Mouse (Mus musculus) adrenal gland, postnatal 14 days (tissue): ENCODE measurements around the gene Vtcn1. TPM values are rescaled to one million over a fixed set of nuclear protein-coding genes. Genes with fewer than 3 reads are reported as not detected.

ENCODE experiments used
- DNase-seq: peaks from one replicate; pipeline ENCODE4 v3.0.0; 2021; ENCODE audit warnings: mixed read lengths
- total RNA-seq: library from RNA; stranded (reverse); gene quantifications from 2 replicates; pipeline ENCODE4 v1.2.3, GENCODE M21; 2021

Gene Vtcn1
- total RNA-seq, 1 experiment from 2014 or later: 0.37 TPM

DNA sequence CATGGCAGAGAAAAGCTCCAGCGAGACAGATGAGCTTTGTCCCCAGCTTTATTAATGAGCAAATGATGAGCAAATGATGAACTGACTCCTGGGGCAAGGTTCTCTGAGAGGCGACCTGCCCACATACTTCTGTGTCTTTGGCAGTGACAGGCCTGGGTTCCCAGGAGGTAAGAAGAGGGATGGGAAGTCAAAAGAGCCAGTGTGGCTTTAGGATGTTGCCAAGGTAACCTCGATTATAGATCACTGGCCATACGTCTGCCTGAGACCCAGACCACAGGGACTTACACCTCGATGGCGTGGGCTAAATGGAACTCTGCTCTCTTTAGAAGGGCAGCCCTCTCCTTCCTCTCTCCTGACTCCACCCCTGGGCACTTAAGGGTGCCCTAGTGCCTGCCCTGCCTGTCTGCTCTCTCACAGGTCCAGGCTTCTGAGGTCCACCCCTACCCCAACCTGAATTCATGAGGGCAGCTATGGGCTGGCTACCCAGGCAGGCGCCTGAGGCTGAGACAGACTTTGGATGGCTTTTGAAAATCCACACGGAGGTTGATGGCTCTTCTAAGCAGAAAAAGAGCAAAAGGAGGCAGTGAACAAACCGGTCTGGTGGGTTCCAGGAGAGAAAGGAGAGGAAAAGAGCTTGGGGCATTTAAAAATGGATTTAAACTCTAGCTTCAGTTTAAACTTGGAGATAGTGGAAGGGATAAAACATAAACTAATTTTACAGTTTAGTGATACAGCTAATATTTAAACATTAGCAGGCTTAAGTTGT, 31.0 kb downstream of the Vtcn1 start:
- no peak for DNase-seq

DNA sequence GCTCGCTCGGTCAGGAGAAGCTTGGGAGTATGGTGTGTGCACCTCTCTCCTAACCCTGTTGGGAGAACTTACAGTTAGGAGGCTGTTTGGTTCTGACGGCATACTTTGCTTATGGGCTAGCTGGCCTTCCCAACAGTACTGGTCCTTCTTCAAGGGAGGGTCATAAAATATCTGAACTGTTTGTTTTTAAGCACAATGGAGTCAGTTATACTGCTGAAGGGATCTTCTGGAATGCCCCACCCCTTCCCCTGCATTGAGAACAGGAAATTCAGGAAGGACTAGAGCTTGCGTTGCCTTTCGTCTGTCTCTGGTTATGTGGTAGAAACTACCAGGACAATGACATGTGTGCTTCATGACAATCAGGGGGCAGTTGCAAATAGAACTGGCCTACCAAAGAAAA, 31.9 kb downstream of the Vtcn1 start:
- no peak for DNase-seq

DNA sequence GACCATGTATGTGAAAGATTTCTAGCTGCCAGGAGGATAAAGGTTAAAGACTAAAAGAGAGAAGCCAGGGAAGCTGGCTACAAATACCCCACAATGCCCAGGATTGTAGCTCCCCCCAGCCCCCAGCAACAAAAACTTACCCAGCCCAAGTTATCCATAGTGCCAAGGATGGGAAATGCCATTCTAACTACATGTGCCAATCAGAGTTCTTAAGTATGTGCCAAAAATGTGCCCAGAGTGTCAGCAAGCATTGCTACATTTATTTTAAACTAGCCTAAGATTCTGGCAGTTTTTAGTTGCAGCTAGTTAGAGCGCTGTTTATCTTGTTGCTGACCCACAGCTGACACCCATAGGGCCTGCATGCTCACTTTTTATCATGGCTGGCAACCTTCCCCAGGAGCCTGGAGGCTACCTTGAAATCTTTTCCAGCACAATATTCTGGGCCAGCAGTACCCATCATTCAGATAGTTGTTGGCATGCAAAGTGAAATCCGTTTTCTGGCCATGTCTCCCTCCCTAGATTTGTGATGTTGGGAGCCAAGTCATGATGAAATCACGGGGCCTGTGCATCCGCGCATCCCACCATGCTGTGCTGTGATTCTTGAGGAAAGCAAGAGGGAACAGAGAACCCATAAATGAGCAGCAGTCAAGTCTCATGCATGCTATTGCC, 33.2 kb downstream of the Vtcn1 start:
- no peak for DNase-seq

DNA sequence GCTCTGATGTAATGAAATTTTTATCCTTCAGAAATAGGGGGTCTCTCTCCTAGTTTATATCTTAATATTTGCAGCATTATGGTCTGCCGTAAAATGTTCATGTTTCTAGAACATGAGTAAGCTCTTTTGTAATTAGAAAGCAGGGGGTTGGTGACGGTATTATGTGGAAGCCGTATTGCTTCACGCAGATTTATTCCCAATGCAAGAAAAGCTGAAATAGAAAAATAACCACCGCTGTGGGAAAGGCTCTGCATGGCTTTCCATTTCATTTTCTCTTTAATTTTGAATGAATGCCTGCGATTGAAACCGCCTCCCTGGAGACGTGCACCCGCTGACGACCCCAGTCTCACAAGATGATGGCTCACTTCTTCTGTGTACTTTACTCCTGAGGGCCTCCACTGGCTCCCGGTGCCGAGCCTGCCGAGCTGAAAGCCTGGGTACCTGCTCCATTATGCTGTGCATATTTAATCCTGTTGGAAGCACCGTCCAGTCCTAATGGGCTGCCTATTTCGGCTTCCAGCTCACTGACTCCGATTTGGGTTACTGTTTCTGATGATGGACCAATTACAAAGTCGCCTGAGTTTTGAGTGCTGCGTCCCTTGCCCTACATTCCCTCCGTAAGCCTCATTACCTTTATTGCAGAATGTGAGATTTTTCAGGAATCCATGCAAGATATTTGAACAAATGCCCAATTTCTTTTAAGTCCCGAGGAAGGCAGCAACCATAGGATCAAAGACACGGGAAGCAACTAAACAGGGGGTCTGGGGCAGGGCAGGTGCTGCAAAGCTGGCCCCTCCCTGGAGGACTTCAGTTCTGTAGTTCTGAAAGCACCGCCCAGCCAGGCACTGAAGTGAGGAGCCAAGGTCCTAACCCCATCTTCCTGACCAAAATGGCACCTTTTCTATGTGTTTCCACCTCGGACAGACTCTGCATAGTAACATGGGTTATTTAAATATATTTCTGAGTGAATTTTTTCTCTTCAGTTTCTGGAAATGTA, 36.3 kb downstream of the Vtcn1 start:
- no peak for DNase-seq

DNA sequence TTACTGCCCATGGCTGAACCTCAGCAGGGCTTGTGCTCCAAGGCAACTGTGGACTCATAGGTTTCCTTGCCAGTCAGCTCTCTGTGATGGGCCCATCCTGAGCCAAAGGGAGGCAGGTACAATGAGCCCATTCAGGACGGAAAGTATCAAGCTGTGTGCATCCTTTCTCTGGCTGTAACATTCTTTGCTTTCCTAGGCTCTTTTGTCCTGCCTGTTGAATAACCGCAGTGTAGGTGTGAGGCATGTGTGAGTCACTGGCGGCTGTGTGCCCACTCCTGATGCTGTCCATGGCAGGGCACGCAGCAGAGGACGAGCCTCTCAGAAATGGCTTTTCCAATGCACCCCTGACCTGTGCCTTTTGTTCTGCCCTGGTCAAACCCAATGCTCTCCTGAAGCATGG, 41.7 kb downstream of the Vtcn1 start:
- DNase-seq: no peak

DNA sequence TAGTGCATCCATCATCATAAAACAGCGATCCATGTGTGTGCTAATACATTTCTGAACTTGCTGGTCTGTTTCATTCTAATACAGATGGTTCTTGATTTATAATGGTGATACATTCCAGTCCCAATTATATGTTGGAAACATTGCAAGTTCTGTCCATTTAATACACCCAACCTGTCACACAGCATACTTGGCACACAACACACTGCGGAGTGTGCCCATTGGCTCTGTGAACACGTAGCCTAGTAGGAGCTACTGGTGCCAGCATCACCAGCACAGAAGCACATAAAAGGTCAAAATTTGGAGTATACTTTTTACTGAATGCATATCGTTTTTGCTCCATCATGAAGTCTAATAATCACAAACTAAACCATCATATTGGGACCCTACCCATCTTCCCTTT, 51.8 kb downstream of the Vtcn1 start:
- DNase-seq: no peak

DNA sequence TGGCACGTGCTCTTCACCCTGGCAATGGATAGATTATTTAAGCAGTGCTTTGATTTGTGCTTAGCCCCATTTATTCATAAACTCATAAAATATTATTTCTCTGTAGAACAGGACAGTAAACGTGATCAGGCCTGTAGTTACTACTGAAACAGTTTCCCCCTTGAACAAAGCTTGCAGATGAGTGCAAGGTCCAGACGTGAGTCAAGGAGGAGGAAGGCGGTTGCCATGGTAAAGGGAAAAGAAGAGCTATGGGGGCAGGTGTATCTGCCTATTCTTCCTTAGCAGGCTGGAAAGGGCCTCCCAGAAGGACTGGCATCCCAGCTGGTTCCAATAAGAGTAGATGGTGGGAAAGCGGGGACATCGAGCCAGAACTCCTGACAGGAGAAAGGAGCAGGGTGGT, 56.1 kb downstream of the Vtcn1 start:
- DNase-seq: no peak

DNA sequence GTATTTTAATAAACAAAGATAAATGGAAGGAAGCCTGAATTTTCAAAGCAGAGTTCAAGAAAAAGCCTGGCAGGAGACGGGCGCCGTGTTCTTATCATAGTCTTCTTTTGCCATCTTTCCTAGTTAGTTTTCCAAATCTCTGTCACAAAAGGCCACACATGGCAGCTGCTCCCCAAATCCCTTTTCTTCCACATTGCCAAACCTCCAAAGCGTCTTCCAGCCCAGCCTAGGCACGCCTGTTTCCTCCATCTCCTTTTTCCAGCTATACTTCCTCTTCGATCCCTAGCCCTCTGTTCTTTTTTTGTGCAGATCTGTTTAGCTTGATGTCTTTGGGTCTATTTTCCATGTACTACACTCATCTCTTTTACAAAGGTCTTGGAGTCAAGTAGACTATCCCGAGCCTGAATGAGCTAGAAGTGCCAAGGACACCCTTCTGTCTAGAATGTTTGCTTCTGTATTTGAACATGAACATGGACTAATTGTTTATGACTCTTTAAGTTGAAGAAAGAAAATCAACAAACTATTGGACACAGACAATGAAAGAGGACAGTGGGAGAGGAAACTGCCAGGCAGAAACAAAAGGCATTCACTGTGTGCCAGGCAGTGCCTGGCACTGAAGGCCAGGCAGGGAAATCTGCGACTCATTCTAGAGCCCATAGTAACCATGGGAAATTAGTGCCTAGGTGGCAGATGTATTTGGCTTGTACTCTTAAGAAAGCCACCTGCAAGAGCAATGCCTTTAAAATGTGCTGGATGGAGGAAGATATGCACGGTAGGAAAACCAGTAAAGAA, 56.8 kb downstream of the Vtcn1 start:
- DNase-seq: no peak

DNA sequence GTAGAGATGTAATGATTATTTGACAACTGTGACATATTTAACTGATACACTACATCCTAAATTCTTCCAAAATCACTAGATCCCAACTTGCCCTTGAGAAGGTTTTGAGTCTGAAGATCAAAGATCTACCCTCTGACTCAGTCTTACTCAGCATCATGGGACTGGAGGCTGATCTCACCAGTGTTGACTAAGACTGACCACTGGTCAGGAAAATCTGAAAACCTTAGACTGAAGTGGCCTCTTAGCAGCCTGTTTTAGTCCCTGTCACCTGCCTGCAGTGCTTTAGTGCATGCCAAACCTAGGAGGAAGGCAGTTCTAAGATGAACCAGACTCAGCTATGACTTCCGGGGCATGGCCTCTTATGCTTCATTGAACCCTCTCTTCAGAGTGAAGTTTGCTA, 64.0 kb downstream of the Vtcn1 start:
- DNase-seq: no peak

DNA sequence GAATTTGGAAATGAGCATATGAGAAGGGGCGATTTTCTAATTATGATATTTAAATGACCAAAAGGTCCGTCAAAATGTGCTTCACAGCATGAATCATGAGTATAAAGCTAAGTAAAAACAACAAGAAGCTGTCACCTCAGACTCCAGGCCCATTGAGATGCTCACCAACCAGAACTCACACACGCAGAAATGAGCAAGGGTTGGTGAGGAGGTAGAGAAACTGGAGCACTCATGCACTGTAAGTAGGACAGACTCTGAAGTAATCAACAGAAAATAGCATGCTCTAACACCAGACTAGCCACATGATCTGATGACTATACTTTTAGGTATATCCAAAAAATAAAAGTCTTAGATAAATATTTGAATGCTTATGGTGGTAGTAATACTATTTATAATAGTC, 65.1 kb downstream of the Vtcn1 start:
- no peak for DNase-seq

DNA sequence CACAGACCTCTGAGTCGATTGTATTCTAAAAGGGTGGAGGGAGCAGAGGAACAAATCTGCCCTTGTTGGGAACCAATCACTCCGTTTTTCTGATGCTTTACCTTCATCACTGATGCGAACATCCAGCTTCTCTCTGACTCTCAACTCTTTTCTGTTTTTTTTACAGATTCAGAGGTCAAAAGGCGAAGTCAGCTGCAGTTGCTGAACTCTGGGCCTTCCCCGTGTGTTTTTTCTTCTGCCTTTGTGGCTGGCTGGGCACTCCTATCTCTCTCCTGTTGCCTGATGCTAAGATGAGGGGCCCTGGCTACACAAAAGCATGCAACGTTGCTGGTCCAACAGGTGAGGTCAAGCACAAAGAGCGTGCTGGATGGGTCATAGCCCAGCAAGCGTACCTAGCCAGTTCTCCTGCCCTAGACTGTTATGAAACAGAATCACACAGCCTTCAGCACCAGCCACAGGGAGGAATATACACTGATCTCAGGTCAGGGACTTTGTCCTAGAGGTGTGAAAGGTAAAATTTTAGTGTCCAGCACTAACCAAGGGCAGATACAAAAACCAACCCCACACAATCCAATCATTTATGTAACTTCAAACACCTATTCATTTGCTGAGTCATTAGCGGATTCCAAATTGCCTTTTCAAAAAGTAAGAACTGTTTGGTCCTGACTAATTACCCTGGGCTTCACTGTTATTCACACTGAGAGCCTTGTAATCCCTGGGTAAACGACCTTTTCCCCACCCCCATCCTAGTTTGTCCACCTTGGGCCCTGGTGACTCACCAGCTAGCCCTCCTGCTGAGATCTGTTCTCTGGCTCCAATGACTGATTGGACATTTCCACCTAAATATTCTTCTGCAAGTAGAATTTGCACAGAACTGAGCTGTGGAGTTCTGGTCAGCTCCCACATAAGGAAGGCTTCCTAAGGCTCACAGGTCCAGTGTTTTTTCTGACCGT, 67.4 kb downstream of the Vtcn1 start:
- DNase-seq: peak; percentile 32

DNA sequence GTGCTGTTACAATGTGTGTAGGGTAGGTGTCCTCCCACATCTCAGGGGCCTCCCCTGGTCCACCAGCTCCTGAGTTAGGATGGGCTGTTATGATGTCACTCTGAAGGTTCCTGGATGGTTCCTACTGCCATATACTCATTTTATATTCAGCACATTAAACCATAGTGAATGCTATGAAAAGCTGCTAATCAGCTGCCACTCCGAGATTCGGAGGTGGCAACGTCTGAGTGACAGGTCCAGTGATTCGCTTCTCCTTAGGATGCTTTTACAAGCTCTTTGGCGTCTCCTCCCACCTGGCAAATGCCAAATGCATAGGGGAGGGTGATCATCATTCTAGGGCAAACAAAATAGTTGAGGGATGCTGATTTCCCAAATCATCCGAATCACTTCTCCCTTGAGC, 70.2 kb downstream of the Vtcn1 start:
- DNase-seq: no peak

DNA sequence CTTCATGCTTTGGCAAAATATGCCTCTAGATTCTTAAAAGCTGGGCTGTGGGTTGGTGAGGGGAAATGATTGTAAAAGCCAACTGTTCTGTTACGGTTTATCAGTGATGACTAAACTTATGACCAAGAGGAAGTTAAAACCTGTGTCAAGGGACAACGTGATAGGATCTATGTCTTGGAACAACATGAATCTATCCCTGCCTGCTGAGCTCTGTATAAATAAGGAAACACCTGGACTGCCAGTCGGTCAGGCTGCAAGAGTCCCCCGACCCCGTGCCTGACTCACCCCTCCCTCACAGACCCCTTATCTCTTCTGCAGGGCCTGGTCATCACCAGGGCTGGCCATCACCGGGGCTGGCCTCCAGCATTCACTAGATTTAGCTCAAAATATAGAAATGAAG, 80.9 kb downstream of the Vtcn1 start:
- no peak for DNase-seq

DNA sequence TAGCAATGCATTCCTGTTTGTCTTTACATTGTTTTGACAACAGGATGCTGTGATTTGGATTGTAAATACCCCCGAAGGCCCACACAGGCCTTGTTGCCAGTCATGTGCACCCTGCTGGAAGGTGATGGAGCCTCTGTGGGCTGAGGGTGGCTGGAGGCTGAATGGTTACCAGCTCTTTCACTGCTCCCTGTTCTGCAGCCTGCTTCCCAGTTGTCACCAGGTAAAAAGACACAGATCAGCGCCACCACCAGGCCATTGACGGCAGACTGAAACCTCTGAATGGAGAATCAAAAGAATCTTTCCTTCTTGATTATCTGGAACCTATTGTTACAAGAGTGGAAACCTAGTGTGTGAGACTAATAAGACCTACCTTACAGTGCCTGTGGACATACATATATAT, 81.7 kb downstream of the Vtcn1 start:
- DNase-seq: peak; percentile 61

DNA sequence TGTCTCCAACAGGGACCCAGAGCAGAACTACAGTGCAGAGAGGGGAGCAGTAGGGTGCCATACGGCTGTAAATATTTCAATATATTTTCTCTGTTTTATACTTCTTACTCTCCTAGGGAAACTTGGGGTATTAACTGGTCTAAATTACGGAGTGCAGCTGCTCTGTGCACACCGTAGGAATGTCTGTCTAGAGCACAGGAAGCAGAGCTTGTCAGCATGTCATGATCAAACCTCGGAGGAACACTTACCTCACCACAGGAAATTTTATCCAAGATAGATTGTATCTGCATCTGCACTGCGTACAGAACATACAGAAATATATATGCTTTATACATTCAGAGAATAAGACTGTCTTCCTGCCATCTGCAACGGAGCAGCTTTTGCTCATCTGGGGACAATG, 83.3 kb downstream of the Vtcn1 start:
- DNase-seq: no peak

DNA sequence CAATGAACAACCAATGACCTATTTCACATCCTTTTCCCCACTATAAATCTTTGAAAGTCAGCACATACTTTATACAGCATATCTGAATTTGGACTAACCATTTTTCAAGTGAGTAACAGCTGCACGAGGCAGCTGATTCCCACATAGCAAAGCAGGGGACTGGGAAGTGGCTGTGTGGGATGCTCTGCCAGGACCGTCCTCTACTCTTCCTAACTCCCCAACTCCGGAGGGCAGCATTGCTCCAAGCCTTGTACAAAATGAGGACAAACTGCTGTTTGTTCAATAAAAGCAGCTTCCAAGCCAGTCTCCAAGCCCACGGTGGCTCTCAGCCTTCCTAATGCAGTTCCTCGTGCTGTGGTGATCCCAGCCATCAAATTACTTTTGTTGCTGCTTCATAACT, 85.4 kb downstream of the Vtcn1 start:
- no peak for DNase-seq

DNA sequence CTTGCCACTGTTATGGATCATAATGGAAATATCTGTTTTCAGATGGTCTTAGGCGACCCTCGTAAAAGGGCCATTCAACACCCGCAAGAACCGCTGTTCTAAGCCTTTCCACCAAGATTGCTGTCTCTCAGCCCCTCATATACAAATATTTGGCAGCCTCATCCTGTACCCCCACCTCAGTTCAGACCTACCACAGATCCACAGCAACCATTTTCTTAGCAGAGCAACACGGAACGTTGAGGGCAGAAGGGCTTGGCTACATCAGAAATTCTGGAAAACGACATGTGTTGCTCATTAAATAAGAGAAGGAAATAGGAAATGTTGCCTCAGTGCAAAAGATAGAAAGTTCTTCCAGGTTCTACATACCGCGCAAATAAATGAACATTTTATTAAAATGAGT, 85.8 kb downstream of the Vtcn1 start:
- DNase-seq: no peak

DNA sequence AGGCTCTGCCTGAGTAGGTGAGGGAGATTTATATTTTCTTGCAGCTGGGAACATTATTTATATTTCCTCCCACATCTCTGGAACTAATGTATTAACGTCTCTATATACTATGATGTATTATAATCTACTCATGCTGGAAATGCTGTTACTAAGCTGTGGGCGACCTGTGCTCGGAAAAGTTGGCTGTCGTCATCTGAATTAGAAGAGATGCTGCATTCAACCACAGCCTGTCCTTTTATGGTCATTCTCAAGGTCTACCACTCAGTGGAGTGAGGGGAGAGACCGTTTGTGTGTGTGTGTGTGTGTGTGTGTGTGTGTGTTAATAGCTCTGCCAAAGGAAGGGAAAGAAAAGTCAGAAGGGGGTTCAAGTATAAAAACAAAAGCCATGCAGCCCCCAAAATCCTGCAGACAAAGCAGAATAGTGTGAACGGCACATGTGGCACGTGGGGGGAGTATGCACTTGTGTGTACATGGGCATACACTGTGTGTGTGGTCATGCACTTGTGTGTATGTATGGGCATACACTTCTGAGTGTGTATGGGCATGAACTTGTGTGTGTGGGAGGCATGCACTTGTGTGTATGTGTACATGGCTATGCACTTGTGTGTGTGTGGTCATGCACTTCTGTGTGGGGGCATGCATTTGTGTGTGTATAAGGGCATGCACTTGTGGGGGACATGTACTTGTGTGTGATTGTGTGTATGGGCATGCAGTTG, 86.4 kb downstream of the Vtcn1 start:
- DNase-seq: peak; percentile 26

DNA sequence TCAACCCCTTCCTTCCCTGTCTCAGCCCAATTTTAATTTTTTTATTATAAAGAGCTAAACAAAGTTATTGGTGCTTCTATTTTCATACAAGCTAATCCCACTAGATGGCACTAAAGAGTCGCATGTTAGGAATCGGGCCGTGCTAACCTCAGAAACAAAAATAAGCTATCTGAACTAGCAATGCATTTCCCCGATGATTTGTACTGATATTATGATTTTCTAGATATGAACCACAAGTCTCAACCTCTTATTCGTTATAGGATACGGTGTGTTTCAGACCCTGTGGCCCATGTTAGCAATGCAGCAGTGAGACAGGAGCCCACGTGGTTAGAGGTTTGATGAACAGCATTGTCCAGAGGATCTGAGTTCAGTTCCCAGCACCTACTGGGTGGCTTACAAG, 91.6 kb downstream of the Vtcn1 start:
- DNase-seq: peak; percentile 26

DNA sequence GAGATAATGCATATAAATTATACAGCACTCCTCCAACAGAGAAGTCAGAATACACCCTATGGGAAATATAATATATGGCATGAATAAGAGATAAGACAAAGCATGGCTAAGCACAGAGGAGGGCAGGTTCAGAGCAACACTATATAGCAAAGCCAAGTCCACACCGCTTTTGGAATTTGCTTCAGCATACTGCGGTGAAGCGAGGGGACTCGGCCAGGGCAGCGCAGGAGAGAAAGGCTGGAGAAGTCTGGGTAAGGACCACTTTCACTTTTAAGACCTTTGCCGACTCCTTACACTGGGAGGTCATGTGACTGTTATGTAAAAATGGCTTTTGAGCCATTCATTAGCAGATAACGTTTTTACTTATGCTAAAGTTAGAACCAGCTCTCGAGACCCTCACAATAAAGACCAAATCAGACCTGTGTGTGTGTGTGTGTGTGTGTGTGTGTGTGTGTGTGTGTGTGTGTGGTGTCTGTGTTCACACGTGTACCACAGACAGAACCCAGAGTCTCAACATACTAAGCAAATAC, 95.4 kb downstream of the Vtcn1 start:
- no peak for DNase-seq
